Mouse (Mus musculus): ENCODE data around the gene Bmp4. TPM values are rescaled to one million over a fixed set of nuclear protein-coding genes. Genes with fewer than 3 reads are reported as not detected.

Gene Bmp4
- 34.3 and 42.7 TPM in 2 replicates for polyA plus RNA-seq (2015; fragmentation: Nextera tagmentation; extraction: Ambion mirVana)

- Histone ChIP-seq H3K4me1 (ENCODE audit: insufficient read depth, low read depth, low read length) (peaks cover 3% of the 10 kb centered on the region; the same call in 1 of the 2 replicates), H3K9ac (replicated peaks; ENCODE audit: low read depth) (0 out of 2 replicates have a peak within 1 kb of the TSS, but pooled peaks have one; percentile 16), H3K27ac (ENCODE audit: low read length) (no peak within 1 kb of the TSS), H3K4me3 (ENCODE audit: low read depth, low read length) (peak within 1 kb of the TSS; percentile 60), H3K36me3 (ENCODE audit: insufficient read depth, low read length) (no peaks in the 10 kb centered on the region), H3K27me3 (replicated peaks; ENCODE audit: insufficient read depth, low read length) (no peaks in the 10 kb centered on the region), H3K9me3 (ENCODE audit: low read length) (no peaks in the 10 kb centered on the region), H3K4me2 (replicated peaks; ENCODE audit: low read depth, low read length) (peak within 1 kb of the TSS; percentile 60)
- no peak for TF ChIP-seq CTCF (IDR thresholded peaks at IDR 0.05)
- no peak for TF ChIP-seq EP300 (IDR thresholded peaks at IDR 0.05)
- DNase-seq (ENCODE audit: low spot score) = peak; percentile 66
- ATAC-seq = no peak
- WGBS = under 1% methylated on average over 19 of the region's 26 CpGs
These were observed at the start of gene Bmp4 for GRCm38 (mm10) chr14:46390249-46390775. Bmp4 (minus strand) TSS chr14:46390669.

DNA sequence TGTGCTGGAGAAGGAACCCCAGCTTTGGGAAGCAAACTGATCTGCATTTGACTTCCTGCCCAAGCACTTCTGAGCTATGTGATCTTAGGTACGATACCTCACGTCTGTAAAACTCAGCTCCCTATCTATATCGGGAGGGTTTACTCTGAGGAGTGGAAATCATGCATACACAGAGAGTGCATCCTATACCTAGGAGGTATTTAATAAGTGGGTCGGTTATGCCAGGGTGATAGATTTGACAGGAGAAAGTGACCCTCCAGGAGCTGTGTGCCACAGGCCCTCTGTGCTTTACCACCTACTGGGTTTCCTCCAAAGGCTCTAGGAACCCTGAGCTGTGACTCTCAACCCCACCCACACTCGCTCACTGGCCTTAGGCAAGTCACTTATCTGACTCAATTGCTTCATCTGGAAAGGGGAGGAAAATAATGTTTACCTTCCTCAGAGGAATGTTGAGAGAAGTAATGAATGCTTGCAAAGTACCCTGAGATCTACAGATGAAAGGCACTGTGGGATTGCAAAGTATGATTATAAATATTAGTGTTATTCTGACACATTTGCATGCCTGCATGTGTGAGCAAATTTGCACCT is 49.1 kb upstream of the Bmp4 start:
- ATAC-seq (peak; percentile 63), DNase-seq (ENCODE audit: low spot score) (peak; percentile 78)
- no peak for TF ChIP-seq CTCF (IDR thresholded peaks at IDR 0.05)
- peak; percentile 95 for TF ChIP-seq EP300 (IDR thresholded peaks at IDR 0.05)
- no peak overlapping the region for H3K4me2 ChIP-seq (replicated peaks; ENCODE audit: low read depth, low read length)
- no peak overlapping the region for H3K4me3 ChIP-seq (ENCODE audit: low read depth, low read length)
- no peak overlapping the region for H3K9ac ChIP-seq (replicated peaks; ENCODE audit: low read depth)
- H3K27me3 ChIP-seq (replicated peaks; ENCODE audit: insufficient read depth, low read length) = no peaks in the 10 kb centered on the region
- 53% methylated on average over 5 of the region's 5 CpGs for WGBS
- no peaks in the 10 kb centered on the region for H3K9me3 ChIP-seq (ENCODE audit: low read length)
- 0 out of 2 replicates have a peak, but pooled peaks cover 4% of the 10 kb centered on the region for H3K4me1 ChIP-seq (ENCODE audit: insufficient read depth, low read depth, low read length)
- H3K27ac ChIP-seq (ENCODE audit: low read length) = no peak overlapping the region
- no peaks in the 10 kb centered on the region for H3K36me3 ChIP-seq (ENCODE audit: insufficient read depth, low read length)

GRCm38 (mm10) chr14:46436471-46437090 is 46.1 kb upstream of the Bmp4 start:
- ATAC-seq (peak; percentile 68), DNase-seq (ENCODE audit: low spot score) (peak; percentile 61)
- Histone ChIP-seq H3K27me3 (replicated peaks; ENCODE audit: insufficient read depth, low read length) (no peaks in the 10 kb centered on the region), H3K36me3 (ENCODE audit: insufficient read depth, low read length) (no peaks in the 10 kb centered on the region), H3K4me2 (replicated peaks; ENCODE audit: low read depth, low read length) (peak overlapping the region; percentile 27; the same call in 1 of the 2 replicates), H3K9me3 (ENCODE audit: low read length) (no peaks in the 10 kb centered on the region), H3K4me3 (ENCODE audit: low read depth, low read length) (no peak overlapping the region), H3K9ac (replicated peaks; ENCODE audit: low read depth) (no peak overlapping the region), H3K4me1 (ENCODE audit: insufficient read depth, low read depth, low read length) (0 out of 2 replicates have a peak, but pooled peaks cover 4% of the 10 kb centered on the region), H3K27ac (ENCODE audit: low read length) (peak overlapping the region; percentile 64)
- TF ChIP-seq CTCF (IDR thresholded peaks at IDR 0.05) (no peak), EP300 (IDR thresholded peaks at IDR 0.05) (peak; percentile 95)
- 12% methylated on average over 9 of the region's 9 CpGs for WGBS

- WGBS = 91% methylated on average over 5 of the region's 5 CpGs
- no peak for TF ChIP-seq CTCF (IDR thresholded peaks at IDR 0.05)
- no peak for TF ChIP-seq EP300 (IDR thresholded peaks at IDR 0.05)
- no peak for ATAC-seq
These were observed 39.8 kb upstream of the Bmp4 start for GRCm38 (mm10) chr14:46430231-46430630.

DNA sequence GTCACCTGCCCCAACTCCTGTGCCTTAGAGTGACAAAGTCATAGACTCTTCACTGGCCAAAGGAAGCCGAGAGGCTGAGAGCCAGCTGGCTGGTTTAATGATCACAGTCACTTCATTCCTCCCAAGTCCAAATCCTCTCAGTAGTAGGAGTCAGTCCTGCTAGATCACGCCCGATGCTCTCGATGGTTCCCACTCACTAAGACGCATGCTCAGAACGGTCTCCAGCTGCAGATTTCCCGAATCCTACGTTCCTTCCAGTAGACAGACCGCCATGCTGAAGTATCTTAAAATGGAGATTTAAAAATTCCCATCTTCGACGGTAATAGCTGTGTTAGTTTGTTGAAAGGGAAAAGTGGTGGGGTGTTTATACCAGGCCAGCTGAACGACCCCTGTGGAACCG is 36.8 kb upstream of the Bmp4 start:
- DNase-seq (ENCODE audit: low spot score) (no peak), ATAC-seq (no peak)
- no peak overlapping the region for H3K9ac ChIP-seq (replicated peaks; ENCODE audit: low read depth)
- TF ChIP-seq CTCF (IDR thresholded peaks at IDR 0.05) = no peak
- TF ChIP-seq EP300 (IDR thresholded peaks at IDR 0.05) = no peak
- no peak overlapping the region for H3K27ac ChIP-seq (ENCODE audit: low read length)
- no peaks in the 10 kb centered on the region for H3K36me3 ChIP-seq (ENCODE audit: insufficient read depth, low read length)
- no peaks in the 10 kb centered on the region for H3K27me3 ChIP-seq (replicated peaks; ENCODE audit: insufficient read depth, low read length)
- no peaks in the 10 kb centered on the region for H3K9me3 ChIP-seq (ENCODE audit: low read length)
- H3K4me3 ChIP-seq (ENCODE audit: low read depth, low read length) = no peak overlapping the region
- no peak overlapping the region for H3K4me2 ChIP-seq (replicated peaks; ENCODE audit: low read depth, low read length)
- 85% methylated on average over 13 of the region's 13 CpGs for WGBS
- no peaks in the 10 kb centered on the region for H3K4me1 ChIP-seq (ENCODE audit: insufficient read depth, low read depth, low read length)

More at GRCm38 (mm10) chr14:46430231-46430630, 39.8 kb upstream of the Bmp4 start:
- no peaks in the 10 kb centered on the region for H3K9me3 ChIP-seq (ENCODE audit: low read length)
- DNase-seq (ENCODE audit: low spot score) = no peak
- no peaks in the 10 kb centered on the region for H3K4me1 ChIP-seq (ENCODE audit: insufficient read depth, low read depth, low read length)
- H3K4me3 ChIP-seq (ENCODE audit: low read depth, low read length) = no peak overlapping the region
- H3K36me3 ChIP-seq (ENCODE audit: insufficient read depth, low read length) = no peaks in the 10 kb centered on the region
- H3K9ac ChIP-seq (replicated peaks; ENCODE audit: low read depth) = no peak overlapping the region
- H3K27ac ChIP-seq (ENCODE audit: low read length) = no peak overlapping the region
- no peak overlapping the region for H3K4me2 ChIP-seq (replicated peaks; ENCODE audit: low read depth, low read length)
- H3K27me3 ChIP-seq (replicated peaks; ENCODE audit: insufficient read depth, low read length) = no peaks in the 10 kb centered on the region

GRCm38 (mm10) chr14:46421823-46422222 is 31.4 kb upstream of the Bmp4 start:
- Histone ChIP-seq H3K27ac (ENCODE audit: low read length) (no peak overlapping the region), H3K9ac (replicated peaks; ENCODE audit: low read depth) (no peak overlapping the region), H3K36me3 (ENCODE audit: insufficient read depth, low read length) (no peaks in the 10 kb centered on the region), H3K4me2 (replicated peaks; ENCODE audit: low read depth, low read length) (no peak overlapping the region), H3K4me1 (ENCODE audit: insufficient read depth, low read depth, low read length) (no peaks in the 10 kb centered on the region), H3K27me3 (replicated peaks; ENCODE audit: insufficient read depth, low read length) (no peaks in the 10 kb centered on the region), H3K4me3 (ENCODE audit: low read depth, low read length) (no peak overlapping the region), H3K9me3 (ENCODE audit: low read length) (no peaks in the 10 kb centered on the region)
- TF ChIP-seq CTCF (IDR thresholded peaks at IDR 0.05) (no peak), EP300 (IDR thresholded peaks at IDR 0.05) (no peak)
- DNase-seq (ENCODE audit: low spot score) = no peak
- WGBS = 71% methylated on average over 3 of the region's 3 CpGs
- no peak for ATAC-seq
